In genomic region chr13:55573432-55573831, GRCm38 (mm10) we compare ENCODE assay signal across 8 mouse cellular contexts. TPM values are rescaled to one million over a fixed set of nuclear protein-coding genes. Genes with fewer than 3 reads are reported as not detected.
DNase-seq lines count a peak whose midpoint lies in the region; ATAC-seq and TF ChIP-seq lines count a peak whose summit lies in the region.

Gene Tmed9 (plus strand): TSS chr13:55573732.

- H3K9me3 ChIP-seq in limb, embryonic 10.5 days (replicated peaks) = no peaks in the 10 kb centered on the region
- no peaks in the 10 kb centered on the region for H3K9me3 ChIP-seq in neural tube, embryonic 14.5 days (ENCODE audit: control insufficient read depth, low read length)

- WGBS in spleen, adult 2 months = 93% methylated on average over 2 of the region's 2 CpGs
- 91% methylated on average over 2 of the region's 2 CpGs for WGBS in limb, embryonic 10.5 days
- WGBS in neural tube, embryonic 14.5 days = 98% methylated on average over 2 of the region's 2 CpGs

- TF ChIP-seq POLR2A in spleen, adult 2 months (IDR thresholded peaks at IDR 0.05; ENCODE audit: low read depth, low read length) = no peak
- no peak for TF ChIP-seq POLR2A in embryonic fibroblast, embryonic 13.5 days (IDR thresholded peaks at IDR 0.05; ENCODE audit: low read depth, low read length)

- no peak within 1 kb of the TSS for H3K4me3 ChIP-seq in spleen, adult 2 months (ENCODE audit: extremely low read depth, insufficient read depth, insufficient read length)
- H3K4me3 ChIP-seq in embryonic fibroblast, embryonic 13.5 days (ENCODE audit: insufficient read depth, low read length) = no peak within 1 kb of the TSS
- no peak within 1 kb of the TSS for H3K4me3 ChIP-seq in limb, embryonic 10.5 days
- H3K4me3 ChIP-seq in neural tube, embryonic 14.5 days (ENCODE audit: low read depth, low read length) = no peak within 1 kb of the TSS

- no peak for ATAC-seq in neural tube, embryonic 14.5 days (ENCODE audit: low read depth)

- H3K27me3 ChIP-seq in spleen, adult 2 months (ENCODE audit: control insufficient read depth, insufficient read depth, low read length) = no peaks in the 10 kb centered on the region
- H3K27me3 ChIP-seq in limb, embryonic 10.5 days (ENCODE audit: low read depth, poor library complexity, severe bottlenecking) = no peaks in the 10 kb centered on the region
- H3K27me3 ChIP-seq in neural tube, embryonic 14.5 days (ENCODE audit: control insufficient read depth, insufficient read depth, low read length) = no peaks in the 10 kb centered on the region

- H3K27ac ChIP-seq in spleen, adult 2 months (ENCODE audit: insufficient read depth, low read length) = no peak within 1 kb of the TSS
- H3K27ac ChIP-seq in embryonic fibroblast, embryonic 13.5 days (ENCODE audit: insufficient read depth, low read length) = no peak within 1 kb of the TSS
- H3K27ac ChIP-seq in limb, embryonic 10.5 days = no peak within 1 kb of the TSS
- H3K27ac ChIP-seq in neural tube, embryonic 14.5 days (ENCODE audit: low read depth, low read length) = no peak within 1 kb of the TSS

- H3K4me1 ChIP-seq in spleen, adult 2 months (ENCODE audit: control insufficient read depth, insufficient read depth, insufficient read length) = peaks cover 8% of the 10 kb centered on the region; the same call in 1 of the 2 replicates
- H3K4me1 ChIP-seq in embryonic fibroblast, embryonic 13.5 days (ENCODE audit: control insufficient read depth, insufficient read depth, low read length) = peaks cover 2% of the 10 kb centered on the region; the same call in 1 of the 2 replicates
- H3K4me1 ChIP-seq in limb, embryonic 10.5 days = peaks cover 21% of the 10 kb centered on the region
- peaks cover 16% of the 10 kb centered on the region for H3K4me1 ChIP-seq in neural tube, embryonic 14.5 days (ENCODE audit: control insufficient read depth, insufficient read depth, low read length)

- no peak for DNase-seq in spleen, adult 2 months (ENCODE audit: low read depth in 1 of 2, low spot score in 2 of 2)
- DNase-seq in spleen, postnatal 4 days (ENCODE audit: low spot score in 2 of 2) = no peak
- DNase-seq in heart, postnatal 10 days = no peak
- DNase-seq in limb, embryonic 10.5 days (ENCODE audit: low spot score) = no peak
- DNase-seq in embryo, embryonic 10 days (ENCODE audit: low spot score) = no peak
- DNase-seq in lung, postnatal 14 days = no peak

- H3K4me2 ChIP-seq in neural tube, embryonic 14.5 days (ENCODE audit: low read depth, low read length) = no peak within 1 kb of the TSS

- H3K36me3 ChIP-seq in spleen, adult 2 months (ENCODE audit: control insufficient read depth, insufficient read depth, low read length) = no peaks in the 10 kb centered on the region
- peaks cover 12% of the 10 kb centered on the region for H3K36me3 ChIP-seq in limb, embryonic 10.5 days
- H3K36me3 ChIP-seq in neural tube, embryonic 14.5 days (ENCODE audit: control insufficient read depth, insufficient read depth, low read length) = no peaks in the 10 kb centered on the region

- intact Hi-C loops in heart, postnatal 10 days (cut with DNase I) = no loop called here

- H3K9ac ChIP-seq in neural tube, embryonic 14.5 days (replicated peaks; ENCODE audit: low read depth, low read length) = no peak within 1 kb of the TSS

- TF ChIP-seq CTCF in spleen, adult 2 months (IDR thresholded peaks at IDR 0.05; ENCODE audit: extremely low read depth, insufficient read depth, insufficient read length, insufficient replicate concordance) = no peak
- no peak for TF ChIP-seq CTCF in embryonic fibroblast, embryonic 13.5 days (IDR thresholded peaks at IDR 0.05; ENCODE audit: borderline replicate concordance, insufficient read depth, low read length)

RNA-seq across cellular contexts. Expression of gene Tmed9, which starts in this region (rescaled TPM):
- polyA plus RNA-seq in spleen, adult 2 months (2012; rRNA removed) = 42.4 and 45.7 TPM in 2 replicates
- 228 and 231 TPM in 2 replicates for polyA plus RNA-seq in embryonic fibroblast, embryonic 13.5 days (2011; ENCODE audit: insufficient read length, low read depth, missing spikeins)
- 100 to 1,000 TPM; 104 to 106 TPM for total RNA-seq in heart, postnatal 10 days (2021)
- polyA plus RNA-seq in limb, embryonic 10.5 days (2016; fragmentation: Nextera tagmentation; extraction: Ambion mirVana) = 111 and 123 TPM in 2 replicates
- 49.3 and 57.0 TPM in 2 replicates for polyA plus RNA-seq in neural tube, embryonic 14.5 days (2014; fragmentation: Nextera tagmentation; extraction: Ambion mirVana)
